Mouse (Mus musculus): ENCODE data around the gene Hist1h2ap.
"Not testable (repeated sequence)": the region's sequence is repeated elsewhere in the genome, so short reads cannot be mapped to it uniquely, and the experiment has no call there.

The Hist1h2ap gene

DNA sequence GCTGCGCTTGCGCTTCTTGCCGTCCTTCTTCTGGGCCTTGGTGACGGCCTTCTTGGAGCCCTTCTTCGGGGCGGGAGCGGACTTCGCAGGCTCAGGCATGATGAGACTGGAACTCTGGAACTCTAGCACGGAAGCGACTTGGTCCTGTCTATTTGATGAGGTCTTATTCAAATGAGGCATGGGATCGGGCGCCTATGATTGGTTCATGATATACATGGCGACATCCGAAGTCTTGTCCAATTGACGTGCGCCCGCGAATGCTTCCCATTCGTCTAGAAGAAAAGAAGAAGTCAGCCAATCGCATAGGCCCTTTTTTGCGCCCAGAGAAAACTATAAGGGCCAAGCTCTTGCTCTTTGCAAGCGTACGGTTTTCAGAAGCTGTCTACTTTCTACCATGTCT, 23.2 kb downstream of the Hist1h2ap start, which contains the start of the genes Hist1h2bq and Hist1h2ao:
Hist1h2bq (minus strand) TSS at position 125 of the 400 bp plus-strand sequence.
Hist1h2ao (plus strand) TSS at position 393 of the 400 bp plus-strand sequence.
- not testable (repeated sequence) for DNase-seq (ENCODE audit: low spot score in 2 of 2)

DNA sequence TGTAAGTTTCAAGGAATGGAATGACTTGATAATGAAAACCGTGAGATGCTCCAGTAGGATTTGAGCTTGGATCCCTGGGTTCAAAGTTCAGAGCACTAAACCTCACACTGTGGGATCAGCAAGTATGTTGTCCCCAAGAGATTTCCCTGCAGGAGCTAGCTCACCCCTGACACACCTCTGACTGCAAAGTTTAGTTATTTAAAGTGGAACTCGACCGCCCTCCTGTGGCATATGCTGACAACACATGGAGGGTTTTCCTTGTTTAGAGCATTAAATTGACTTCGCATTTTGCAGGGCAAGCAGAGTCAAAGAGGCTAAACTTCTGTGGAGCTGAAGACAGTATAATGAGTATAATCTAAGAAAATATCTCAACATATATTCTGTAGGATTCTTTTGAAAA, 30.2 kb downstream of the Hist1h2ap start:
- not testable (repeated sequence) for DNase-seq (ENCODE audit: low spot score in 2 of 2)

- not testable (repeated sequence) for DNase-seq (ENCODE audit: low spot score in 2 of 2)
These were observed 36.1 kb downstream of the Hist1h2ap start for GRCm38 (mm10) chr13:21797163-21797562.

DNA sequence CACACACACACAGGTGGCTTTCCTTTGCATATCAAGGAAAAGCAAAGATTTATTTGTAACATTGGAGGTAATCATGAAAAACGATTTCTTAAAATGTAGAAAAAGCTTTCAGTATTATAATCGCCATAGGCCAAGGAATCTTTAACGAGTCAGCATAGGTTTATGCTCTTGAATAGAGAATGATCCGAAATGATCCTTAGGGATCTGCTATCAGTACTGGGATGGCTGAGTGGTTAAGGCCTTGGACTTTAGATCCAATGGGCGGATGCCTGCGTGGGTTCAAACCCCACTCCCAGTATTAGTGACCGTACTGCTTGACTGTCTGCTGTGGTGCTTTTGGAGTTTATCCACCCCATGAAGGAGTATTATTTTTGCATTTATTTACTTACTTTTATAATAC, 37.7 kb downstream of the Hist1h2ap start:
- no peak for DNase-seq (ENCODE audit: low spot score in 2 of 2)

DNA sequence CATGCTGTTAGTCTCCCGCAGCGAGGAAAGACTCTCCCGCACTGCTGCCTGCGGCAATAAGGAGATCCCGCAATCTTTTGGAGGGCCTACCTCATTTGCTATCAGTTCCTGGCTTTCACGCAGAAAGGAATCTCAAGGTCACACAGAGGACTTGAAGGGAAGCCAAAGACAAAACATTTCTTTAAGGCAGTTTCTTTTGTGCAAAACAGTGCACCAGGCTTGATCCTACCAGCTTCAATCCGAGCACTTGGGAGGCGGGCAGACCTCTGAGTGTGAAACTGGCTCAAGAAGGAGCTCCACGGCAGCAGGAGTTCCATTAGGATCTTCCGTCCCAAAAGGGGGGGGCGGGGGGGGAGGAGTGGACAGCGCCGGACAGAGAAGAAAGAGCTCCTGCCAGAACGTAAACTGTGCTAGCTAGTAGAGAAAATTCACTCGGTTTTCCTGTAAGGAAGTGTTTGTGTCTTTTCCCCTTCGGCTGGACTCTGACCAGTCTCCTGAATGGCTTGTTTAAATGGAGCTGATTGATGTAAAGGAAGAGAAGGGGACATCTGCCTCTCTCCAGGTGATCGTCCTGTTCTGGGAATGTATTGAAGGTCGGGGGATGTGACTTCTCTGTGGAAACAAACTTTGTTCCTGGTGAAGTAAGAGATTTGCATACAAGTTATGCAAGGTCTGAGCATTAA, 42.6 kb downstream of the Hist1h2ap start:
- DNase-seq (ENCODE audit: low spot score in 2 of 2) = no peak

- DNase-seq (ENCODE audit: low spot score in 2 of 2) = no peak
These were observed 43.4 kb downstream of the Hist1h2ap start for GRCm38 (mm10) chr13:21789925-21790324.

- no peak for DNase-seq (ENCODE audit: low spot score in 2 of 2)
These were observed 45.3 kb downstream of the Hist1h2ap start for GRCm38 (mm10) chr13:21787760-21788593.

DNA sequence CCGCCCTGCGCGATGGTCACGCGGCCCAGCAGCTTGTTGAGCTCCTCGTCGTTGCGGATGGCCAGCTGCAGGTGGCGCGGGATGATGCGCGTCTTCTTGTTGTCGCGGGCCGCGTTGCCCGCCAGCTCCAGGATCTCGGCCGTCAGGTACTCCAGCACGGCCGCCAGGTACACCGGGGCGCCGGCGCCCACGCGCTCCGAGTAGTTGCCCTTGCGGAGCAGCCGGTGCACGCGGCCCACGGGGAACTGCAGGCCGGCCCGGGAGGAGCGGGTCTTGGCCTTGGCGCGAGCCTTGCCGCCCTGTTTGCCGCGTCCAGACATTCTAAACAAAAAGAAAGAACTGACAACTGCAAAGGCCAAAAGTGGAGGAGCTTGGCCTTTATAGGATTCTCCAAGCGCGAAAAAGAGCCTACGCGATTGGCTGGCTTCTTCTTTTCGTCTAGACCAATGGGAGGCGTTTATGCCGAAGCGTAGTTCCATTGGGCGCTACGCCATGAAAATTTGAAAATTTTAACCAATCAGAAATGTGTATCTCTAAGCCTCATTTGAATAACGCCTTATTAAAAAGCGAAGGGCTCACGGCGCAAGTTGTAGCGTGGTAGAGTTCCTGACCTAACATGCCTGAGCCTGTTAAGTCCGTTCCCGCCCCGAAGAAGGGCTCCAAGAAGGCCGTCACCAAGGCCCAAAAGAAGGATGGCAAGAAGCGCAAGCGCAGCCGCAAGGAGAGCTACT, 46.2 kb downstream of the Hist1h2ap start, which contains the start of the genes Hist1h2an and Hist1h2bp:
Hist1h2an (minus strand) TSS at position 320 of the 731 bp plus-strand sequence.
Hist1h2bp (plus strand) TSS at position 563 of the 731 bp plus-strand sequence.
- DNase-seq (ENCODE audit: low spot score in 2 of 2) = peak; percentile 92 to 96

DNA sequence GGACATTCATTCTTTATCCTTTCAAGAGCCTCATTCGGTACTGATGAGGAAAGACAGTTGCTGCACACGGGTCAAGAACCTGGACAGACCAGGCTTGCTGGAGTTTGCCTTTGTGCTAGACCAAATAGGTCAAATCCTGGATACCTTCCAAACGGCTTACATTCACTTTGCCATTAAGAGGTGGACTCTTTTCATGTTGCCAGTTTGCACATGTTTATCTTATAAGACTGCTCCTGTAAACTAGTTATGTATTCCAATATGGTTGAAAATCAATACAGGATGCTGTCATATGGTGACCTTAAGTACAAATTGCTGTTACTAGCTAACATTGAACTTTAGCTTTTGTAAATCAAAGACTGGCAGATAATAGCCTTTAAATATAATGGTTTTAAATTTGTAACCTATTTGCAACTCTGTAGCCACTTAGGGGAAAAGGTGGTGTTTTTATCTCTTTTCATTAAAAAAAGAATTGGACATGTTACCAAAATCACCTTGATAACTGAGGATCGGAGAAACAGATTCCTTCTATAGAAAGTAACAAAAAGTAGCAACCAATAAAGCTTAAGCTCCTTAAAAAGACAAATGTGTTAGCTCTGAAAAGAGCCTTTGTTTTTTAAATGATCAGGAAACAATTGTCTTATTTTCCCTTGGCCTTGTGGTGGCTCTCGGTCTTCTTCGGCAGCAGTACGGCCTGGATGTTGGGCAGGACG, 47.0 kb downstream of the Hist1h2ap start:
- no peak for DNase-seq (ENCODE audit: low spot score in 2 of 2)

DNA sequence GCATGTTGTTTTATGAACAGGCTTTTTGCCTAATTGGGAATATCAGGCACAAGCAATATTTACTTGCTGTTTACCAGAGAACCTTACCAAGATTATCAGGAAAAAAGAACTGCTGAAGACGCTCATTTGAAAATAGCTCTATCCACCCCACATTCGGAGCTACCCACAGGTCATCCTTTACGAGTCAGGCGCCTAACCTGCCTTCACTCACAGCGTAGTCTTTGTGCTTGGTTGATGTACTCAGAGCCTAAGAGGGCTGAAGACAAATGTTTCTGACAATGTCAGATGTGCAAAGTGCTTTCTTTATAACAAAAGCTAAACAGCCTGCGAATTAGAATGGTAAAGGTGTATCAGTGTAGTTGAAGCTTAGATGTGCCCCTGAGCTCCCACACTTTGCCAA, 49.0 kb downstream of the Hist1h2ap start:
- DNase-seq (ENCODE audit: low spot score in 2 of 2) = no peak

DNA sequence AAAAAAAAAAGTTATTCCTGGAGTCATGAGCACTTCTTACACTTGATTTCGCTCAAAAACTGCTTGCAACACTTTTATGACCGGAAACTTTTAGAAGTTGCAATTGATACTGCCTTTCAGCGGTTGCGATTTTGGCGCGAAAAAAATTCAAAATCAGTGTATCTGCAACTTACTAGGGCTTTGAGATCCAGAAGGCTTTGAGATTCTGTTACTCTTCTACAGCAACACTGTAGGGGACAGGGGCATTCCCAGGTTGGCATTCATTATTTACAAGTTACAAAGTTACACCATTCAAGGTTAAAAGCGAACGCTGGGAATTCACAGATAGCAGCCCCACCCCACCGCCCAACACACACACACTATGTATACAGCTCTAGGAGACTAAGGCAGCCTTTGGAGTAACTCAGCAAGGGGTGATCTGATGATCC, 49.6 kb downstream of the Hist1h2ap start:
- peak in 1 of 2 experiments; percentile 25 for DNase-seq (ENCODE audit: low spot score in 2 of 2)

DNA sequence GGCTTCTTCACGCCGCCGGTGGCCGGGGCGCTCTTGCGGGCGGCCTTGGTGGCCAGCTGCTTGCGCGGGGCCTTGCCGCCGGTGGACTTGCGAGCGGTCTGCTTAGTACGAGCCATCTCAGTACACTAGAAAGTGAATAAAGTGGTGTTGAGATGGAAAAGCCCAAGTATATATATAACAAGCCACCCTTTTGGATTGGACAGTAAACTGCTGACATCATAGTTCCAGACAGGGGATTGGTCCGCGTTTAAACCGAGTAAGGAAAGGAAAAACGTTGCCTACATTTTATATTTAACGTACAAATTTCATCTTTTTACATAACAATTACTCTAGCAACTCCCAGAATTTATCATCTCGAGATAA, 50.1 kb downstream of the Hist1h2ap start, which contains the start of gene Hist1h3i:
Hist1h3i (minus strand) TSS at position 116 of the 363 bp plus-strand sequence.
- DNase-seq (ENCODE audit: low spot score in 2 of 2) = peak; percentile 79 to 84

Measured in left cerebral cortex, adult 9 months (tissue).